Mouse (Mus musculus) spleen, adult 10 weeks (tissue): ENCODE results near the gene Zbtb8a. TPM values are rescaled to one million over a fixed set of nuclear protein-coding genes. Genes with fewer than 3 reads are reported as not detected.

Experiments
- polyA plus RNA-seq: library from polyadenylated mRNA; stranded (reverse); fragments of 350-450 nt; fragmentation: Illumina TruSeq; extraction: RNeasy Lipid Tissue Mini Kit (QIAGEN cat#74804); gene quantifications from one replicate; pipeline ENCODE4 v1.2.3, GENCODE M21; 2015; ENCODE audit warnings: low replicate concordance; ENCODE audit not compliant: insufficient read depth

Gene Zbtb8a
- polyA plus RNA-seq: 4.8 TPM

GRCm38 (mm10) chr4:129377601-129378390, at the start of gene Zbtb8a:
Zbtb8a (minus strand) TSS chr4:129378116.

GRCm38 (mm10) chr4:129335216-129336074, 42.5 kb downstream of the Zbtb8a start, which contains the start of the genes Rbbp4 and Zbtb8os:
Rbbp4 (minus strand) TSS chr4:129335370.
Zbtb8os (plus strand) TSS chr4:129335695.

Other genes starting within 250 kb of the Zbtb8a start
- 1.8 TPM for gene Fndc5, start 241.1 kb downstream of the Zbtb8a start, polyA plus RNA-seq
- gene S100pbp, start 188.4 kb downstream of the Zbtb8a start, polyA plus RNA-seq: 74.0 TPM
- 28.6 TPM for gene Yars, start 188.4 kb downstream of the Zbtb8a start, polyA plus RNA-seq
- 0.61 TPM for gene C77080, start 116.7 kb downstream of the Zbtb8a start, polyA plus RNA-seq
- 1.9 TPM for gene Sync, start 90.5 kb downstream of the Zbtb8a start, polyA plus RNA-seq
- 154 TPM for gene Rbbp4, start 42.7 kb downstream of the Zbtb8a start, polyA plus RNA-seq
- 119 TPM for gene Zbtb8os, start 42.4 kb downstream of the Zbtb8a start, polyA plus RNA-seq
- gene Zbtb8b, start 62.7 kb upstream of the Zbtb8a start, polyA plus RNA-seq: not detected
- gene Bsdc1, start 83.5 kb upstream of the Zbtb8a start, polyA plus RNA-seq: 45.0 TPM
- not detected for gene Tssk3, start 112.9 kb upstream of the Zbtb8a start, polyA plus RNA-seq
- not detected for gene Fam229a, start 113.1 kb upstream of the Zbtb8a start, polyA plus RNA-seq
- gene Marcksl1, start 135.5 kb upstream of the Zbtb8a start, polyA plus RNA-seq: 79.0 TPM
- gene Hdac1, start 164.6 kb upstream of the Zbtb8a start, polyA plus RNA-seq: 187 TPM
- 95.5 TPM for gene Lck, start 195.5 kb upstream of the Zbtb8a start, polyA plus RNA-seq
- gene Fam167b, start 200.4 kb upstream of the Zbtb8a start, polyA plus RNA-seq: 10.3 TPM
- gene Eif3i, start 222.5 kb upstream of the Zbtb8a start, polyA plus RNA-seq: 119 TPM
- gene Tmem234, start 222.6 kb upstream of the Zbtb8a start, polyA plus RNA-seq: 211 TPM
- gene Dcdc2b, start 236.1 kb upstream of the Zbtb8a start, polyA plus RNA-seq: 1.8 TPM
- 26.7 TPM for gene Iqcc, start 241.0 kb upstream of the Zbtb8a start, polyA plus RNA-seq
- gene Ccdc28b, start 245.8 kb upstream of the Zbtb8a start, polyA plus RNA-seq: 29.6 TPM